Mouse (Mus musculus): ENCODE data around the gene Smco4. TPM values are rescaled to one million over a fixed set of nuclear protein-coding genes. Genes with fewer than 3 reads are reported as not detected.
"Not testable (repeated sequence)": the region's sequence is repeated elsewhere in the genome, so short reads cannot be mapped to it uniquely, and the experiment has no call there.

Gene Smco4
- polyA plus RNA-seq, 1 experiment from 2014 or later = 0.78 TPM

GRCm38 (mm10) chr9:15493925-15494558 lies 810 bp downstream of the Smco4 start:
- 2% methylated on average over 35 of the region's 37 CpGs for WGBS (ENCODE audit: insufficient replicate concordance)
- Histone ChIP-seq H3K27ac (replicated peaks) (peak overlapping the region; percentile 51; the same call in 1 of the 2 replicates), H3K4me2 (peak overlapping the region; percentile 85)

GRCm38 (mm10) chr9:15495281-15495680 lies 2.0 kb downstream of the Smco4 start:
- H3K27ac ChIP-seq (replicated peaks); H3K36me3 ChIP-seq (replicated peaks); H3K9me3 ChIP-seq (replicated peaks); H3K9ac ChIP-seq; H3K4me2 ChIP-seq; H3K4me3 ChIP-seq (replicated peaks); ATAC-seq (ENCODE audit: insufficient read depth): not testable (repeated sequence)
- peaks cover 14% of the 10 kb centered on the region; the same call in 1 of the 2 replicates for H3K27me3 ChIP-seq
- H3K4me1 ChIP-seq (replicated peaks) = peaks cover 36% of the 10 kb centered on the region
- WGBS (ENCODE audit: insufficient replicate concordance) = 74% methylated on average over 2 of the region's 2 CpGs

More at GRCm38 (mm10) chr9:15493925-15494558, 810 bp downstream of the Smco4 start:
- Histone ChIP-seq H3K36me3 (replicated peaks) (no peaks in the 10 kb centered on the region), H3K4me3 (replicated peaks) (peak overlapping the region; percentile 69), H3K27me3 (peaks cover 14% of the 10 kb centered on the region; the same call in 1 of the 2 replicates), H3K9ac (peak overlapping the region; percentile 66), H3K9me3 (replicated peaks) (no peaks in the 10 kb centered on the region), H3K4me1 (replicated peaks) (peaks cover 36% of the 10 kb centered on the region)
- peak; percentile 35 for ATAC-seq (ENCODE audit: insufficient read depth)

- Histone ChIP-seq H3K4me1 (replicated peaks) (peaks cover 36% of the 10 kb centered on the region), H3K4me3 (replicated peaks) (no peak overlapping the region), H3K36me3 (replicated peaks) (no peaks in the 10 kb centered on the region), H3K9ac (no peak overlapping the region), H3K4me2 (no peak overlapping the region), H3K27me3 (peaks cover 14% of the 10 kb centered on the region; the same call in 1 of the 2 replicates), H3K27ac (replicated peaks) (no peak overlapping the region), H3K9me3 (replicated peaks) (no peaks in the 10 kb centered on the region)
- ATAC-seq (ENCODE audit: insufficient read depth) = no peak
- WGBS (ENCODE audit: insufficient replicate concordance) = 63% methylated on average over 8 of the region's 8 CpGs
These were observed 2.8 kb downstream of the Smco4 start for GRCm38 (mm10) chr9:15495921-15496577.

- Histone ChIP-seq H3K27me3 (no peaks in the 10 kb centered on the region), H3K9me3 (replicated peaks) (no peaks in the 10 kb centered on the region), H3K36me3 (replicated peaks) (no peaks in the 10 kb centered on the region), H3K27ac (replicated peaks) (no peak overlapping the region), H3K4me2 (no peak overlapping the region), H3K4me1 (replicated peaks) (peaks cover 49% of the 10 kb centered on the region), H3K9ac (no peak overlapping the region), H3K4me3 (replicated peaks) (no peak overlapping the region)
- 76% methylated on average over 5 of the region's 5 CpGs for WGBS (ENCODE audit: insufficient replicate concordance)
- no peak for ATAC-seq (ENCODE audit: insufficient read depth)
These were observed 6.8 kb downstream of the Smco4 start for GRCm38 (mm10) chr9:15500025-15500424.

- WGBS (ENCODE audit: insufficient replicate concordance) = 70% methylated on average over 19 of the region's 19 CpGs
- Histone ChIP-seq H3K4me3 (replicated peaks) (no peak overlapping the region), H3K4me2 (no peak overlapping the region), H3K36me3 (replicated peaks) (no peaks in the 10 kb centered on the region), H3K4me1 (replicated peaks) (peaks cover 57% of the 10 kb centered on the region), H3K9ac (no peak overlapping the region), H3K27ac (replicated peaks) (no peak overlapping the region), H3K9me3 (replicated peaks) (no peaks in the 10 kb centered on the region), H3K27me3 (no peaks in the 10 kb centered on the region)
- ATAC-seq (ENCODE audit: insufficient read depth) = no peak
These were observed 8.4 kb downstream of the Smco4 start for GRCm38 (mm10) chr9:15501319-15502256.

- Histone ChIP-seq H3K27me3 (no peaks in the 10 kb centered on the region), H3K9me3 (replicated peaks) (no peaks in the 10 kb centered on the region), H3K9ac (no peak overlapping the region), H3K4me1 (replicated peaks) (peaks cover 56% of the 10 kb centered on the region), H3K4me3 (replicated peaks) (no peak overlapping the region), H3K27ac (replicated peaks) (no peak overlapping the region), H3K36me3 (replicated peaks) (no peaks in the 10 kb centered on the region), H3K4me2 (no peak overlapping the region)
- 50% methylated on average over 7 of the region's 7 CpGs for WGBS (ENCODE audit: insufficient replicate concordance)
- ATAC-seq (ENCODE audit: insufficient read depth) = no peak
These were observed 9.2 kb downstream of the Smco4 start for GRCm38 (mm10) chr9:15502476-15502875.

GRCm38 (mm10) chr9:15503307-15503706 lies 10.1 kb downstream of the Smco4 start:
- Histone ChIP-seq H3K4me2 (no peak overlapping the region), H3K4me3 (replicated peaks) (no peak overlapping the region), H3K9ac (no peak overlapping the region), H3K36me3 (replicated peaks) (no peaks in the 10 kb centered on the region), H3K4me1 (replicated peaks) (peaks cover 54% of the 10 kb centered on the region), H3K27me3 (no peaks in the 10 kb centered on the region), H3K9me3 (replicated peaks) (no peaks in the 10 kb centered on the region), H3K27ac (replicated peaks) (no peak overlapping the region)
- no peak for ATAC-seq (ENCODE audit: insufficient read depth)
- WGBS (ENCODE audit: insufficient replicate concordance) = 60% methylated on average over 10 of the region's 10 CpGs

- no peak overlapping the region for H3K9ac ChIP-seq
- peaks cover 51% of the 10 kb centered on the region for H3K4me1 ChIP-seq (replicated peaks)
- no peaks in the 10 kb centered on the region for H3K36me3 ChIP-seq (replicated peaks)
- no peak for ATAC-seq (ENCODE audit: insufficient read depth)
- H3K4me3 ChIP-seq (replicated peaks) = no peak overlapping the region
- no peaks in the 10 kb centered on the region for H3K27me3 ChIP-seq
- WGBS (ENCODE audit: insufficient replicate concordance) = 30% methylated on average over 6 of the region's 6 CpGs
- H3K27ac ChIP-seq (replicated peaks) = no peak overlapping the region
- no peaks in the 10 kb centered on the region for H3K9me3 ChIP-seq (replicated peaks)
- no peak overlapping the region for H3K4me2 ChIP-seq
These were observed 10.6 kb downstream of the Smco4 start for GRCm38 (mm10) chr9:15503827-15504226.

- WGBS (ENCODE audit: insufficient replicate concordance) = 49% methylated on average over 1 of the region's 1 CpGs
- Histone ChIP-seq H3K9me3 (replicated peaks) (no peaks in the 10 kb centered on the region), H3K27ac (replicated peaks) (no peak overlapping the region), H3K27me3 (no peaks in the 10 kb centered on the region), H3K4me2 (no peak overlapping the region), H3K9ac (no peak overlapping the region), H3K4me3 (replicated peaks) (no peak overlapping the region), H3K4me1 (replicated peaks) (peaks cover 51% of the 10 kb centered on the region), H3K36me3 (replicated peaks) (no peaks in the 10 kb centered on the region)
- ATAC-seq (ENCODE audit: insufficient read depth) = no peak
These were observed 12.1 kb downstream of the Smco4 start for GRCm38 (mm10) chr9:15505288-15505687.

GRCm38 (mm10) chr9:15506863-15507262 lies 13.6 kb downstream of the Smco4 start:
- Histone ChIP-seq H3K4me1 (replicated peaks) (peaks cover 47% of the 10 kb centered on the region), H3K4me3 (replicated peaks) (no peak overlapping the region), H3K9ac (no peak overlapping the region), H3K27me3 (no peaks in the 10 kb centered on the region), H3K27ac (replicated peaks) (no peak overlapping the region), H3K36me3 (replicated peaks) (no peaks in the 10 kb centered on the region), H3K9me3 (replicated peaks) (no peaks in the 10 kb centered on the region), H3K4me2 (no peak overlapping the region)
- peak; percentile 26; the same call in 1 of the 2 replicates for ATAC-seq (ENCODE audit: insufficient read depth)
- WGBS (ENCODE audit: insufficient replicate concordance) = 69% methylated on average over 3 of the region's 3 CpGs

- no peak for ATAC-seq (ENCODE audit: insufficient read depth)
- Histone ChIP-seq H3K27ac (replicated peaks) (no peak overlapping the region), H3K4me2 (no peak overlapping the region), H3K9me3 (replicated peaks) (no peaks in the 10 kb centered on the region), H3K27me3 (no peaks in the 10 kb centered on the region), H3K4me1 (replicated peaks) (peaks cover 41% of the 10 kb centered on the region), H3K9ac (no peak overlapping the region), H3K4me3 (replicated peaks) (no peak overlapping the region), H3K36me3 (replicated peaks) (no peaks in the 10 kb centered on the region)
- WGBS (ENCODE audit: insufficient replicate concordance) = 58% methylated on average over 4 of the region's 4 CpGs
These were observed 14.2 kb downstream of the Smco4 start for GRCm38 (mm10) chr9:15507431-15507875.
